Mouse (Mus musculus) MEL (cell line): Measurements from ENCODE around the gene Uckl1. TPM values are rescaled to one million over a fixed set of nuclear protein-coding genes. Genes with fewer than 3 reads are reported as not detected.

ENCODE experiments used
- DNase-seq: peaks from one replicate; pipeline ENCODE4 v3.0.0; 2011; ENCODE audit warnings: low read depth, low spot score
- H3K27ac ChIP-seq: 2 replicates; pipeline ENCODE4 v1.5.1; 2012; ENCODE audit warnings: low read depth, mild to moderate bottlenecking, control low read depth, low read length, moderate library complexity; ENCODE audit not compliant: control insufficient read depth
- H3K27me3 ChIP-seq, 2 experiments: fragments of 150-350 bp in 1 of 2; sonication (generic) in 1 of 2; 2 replicates each; pipeline ENCODE4 v1.6.1; 2012; ENCODE audit warnings: low read length in 2 of 2, mild to moderate bottlenecking in 2 of 2, improper control_type of control experiment in 1 of 2, moderate library complexity in 1 of 2; ENCODE audit not compliant: insufficient read depth in 2 of 2, control insufficient read depth in 1 of 2
- H3K36me3 ChIP-seq, 2 experiments: 2 replicates each; pipeline ENCODE4 v1.6.1; 2012 to 2014; ENCODE audit warnings: low read length in 2 of 2, improper control_type of control experiment in 1 of 2, inconsistent platforms in 1 of 2, mild to moderate bottlenecking in 1 of 2; ENCODE audit not compliant: insufficient read depth in 2 of 2, control insufficient read depth in 1 of 2
- H3K4me1 ChIP-seq, 2 experiments: fragments of 150-350 bp in 1 of 2; sonication (generic) in 1 of 2; 2 replicates each; pipeline ENCODE4 v1.6.1; 2012; ENCODE audit warnings: low read length in 2 of 2, improper control_type of control experiment in 1 of 2, mild to moderate bottlenecking in 1 of 2; ENCODE audit not compliant: insufficient read depth in 2 of 2, control insufficient read depth in 1 of 2
- H3K4me3 ChIP-seq, 2 experiments: fragments of 150-350 bp in 1 of 2; sonication (generic) in 1 of 2; 2 replicates each; pipeline ENCODE4 v1.5.1; 2012; ENCODE audit warnings: low read depth in 2 of 2, low read length in 2 of 2, mild to moderate bottlenecking in 2 of 2, moderate library complexity in 2 of 2, control low read depth in 1 of 2, improper control_type of control experiment in 1 of 2; ENCODE audit not compliant: control insufficient read depth in 1 of 2, insufficient read depth in 1 of 2
- H3K79me2 ChIP-seq: 2 replicates; pipeline ENCODE4 v1.6.1; 2012; ENCODE audit warnings: mild to moderate bottlenecking, low read length, moderate library complexity; ENCODE audit not compliant: control insufficient read depth, poor library complexity, insufficient read depth
- H3K9ac ChIP-seq: 2 replicates; pipeline ENCODE4 v1.6.1; 2012; ENCODE audit warnings: low read depth, mild to moderate bottlenecking, control low read depth, low read length, moderate library complexity; ENCODE audit not compliant: control insufficient read depth, poor library complexity, severe bottlenecking
- H3K9me3 ChIP-seq: fragments of 150-350 bp; sonication (generic); replicated peaks from 2 replicates; pipeline ENCODE4 v1.6.1; 2012; ENCODE audit warnings: mild to moderate bottlenecking, low read length, improper control_type of control experiment, moderate library complexity; ENCODE audit not compliant: insufficient read depth
- BHLHE40 ChIP-seq: IDR thresholded peaks from 2 replicates; pipeline ENCODE4 v1.6.1; 2012; ENCODE audit warnings: low read depth, mild to moderate bottlenecking, inconsistent platforms, low read length, improper control_type of control experiment, borderline replicate concordance
- CHD1 ChIP-seq: IDR thresholded peaks from 2 replicates; pipeline ENCODE4 v1.6.1; 2012; ENCODE audit warnings: low read depth, mild to moderate bottlenecking, inconsistent platforms, low read length, improper control_type of control experiment
- CHD2 ChIP-seq: IDR thresholded peaks from 2 replicates; pipeline ENCODE4 v1.6.1; 2011; ENCODE audit warnings: low read length, improper control_type of control experiment
- CTCF ChIP-seq, 3 experiments: IDR thresholded peaks in 2 of 3; conservative IDR thresholded peaks in 1 of 3; 2 replicates each; pipeline ENCODE4 v1.5.1; 2011 to 2012; ENCODE audit warnings: low read length in 3 of 3, low read depth in 2 of 3, mild to moderate bottlenecking in 2 of 3, improper control_type of control experiment in 1 of 3, inconsistent platforms in 1 of 3, mixed read lengths in 1 of 3, moderate library complexity in 1 of 3; ENCODE audit not compliant: control insufficient read depth in 1 of 3, insufficient read depth in 1 of 3, poor library complexity in 1 of 3, severe bottlenecking in 1 of 3
- E2F4 ChIP-seq: IDR thresholded peaks from 2 replicates; pipeline ENCODE4 v1.6.1; 2011; ENCODE audit warnings: low read depth, low read length, improper control_type of control experiment, borderline replicate concordance
- ELF1 ChIP-seq: IDR thresholded peaks from 2 replicates; pipeline ENCODE4 v1.6.1; 2014; ENCODE audit warnings: low read depth, mild to moderate bottlenecking, inconsistent platforms, low read length, improper control_type of control experiment, moderate library complexity
- EP300 ChIP-seq, 2 experiments: IDR thresholded peaks; 2 replicates each; pipeline ENCODE4 v1.6.1; 2011; ENCODE audit warnings: improper control_type of control experiment in 2 of 2, low read length in 2 of 2, low read depth in 1 of 2, mild to moderate bottlenecking in 1 of 2
- ETS1 ChIP-seq: IDR thresholded peaks from 2 replicates; pipeline ENCODE4 v1.6.1; 2012; ENCODE audit warnings: low read depth, mild to moderate bottlenecking, inconsistent platforms, low read length, improper control_type of control experiment, moderate library complexity
- MAX ChIP-seq: IDR thresholded peaks from 2 replicates; pipeline ENCODE4 v1.6.1; 2011; ENCODE audit warnings: low read length, improper control_type of control experiment
- MAZ ChIP-seq: IDR thresholded peaks from 2 replicates; pipeline ENCODE4 v1.6.1; 2012; ENCODE audit warnings: low read depth, mild to moderate bottlenecking, inconsistent platforms, low read length, improper control_type of control experiment
- MXI1 ChIP-seq: IDR thresholded peaks from 2 replicates; pipeline ENCODE4 v1.6.1; 2011; ENCODE audit warnings: mild to moderate bottlenecking, low read depth, low read length, improper control_type of control experiment
- MYB ChIP-seq: IDR thresholded peaks from 2 replicates; pipeline ENCODE4 v1.6.1; 2011; ENCODE audit warnings: mild to moderate bottlenecking, low read depth, low read length, improper control_type of control experiment
- MYC ChIP-seq: IDR thresholded peaks from 2 replicates; pipeline ENCODE4 v1.6.1; 2011; ENCODE audit warnings: low read depth, mild to moderate bottlenecking, low read length, improper control_type of control experiment, moderate library complexity
- NRF1 ChIP-seq: IDR thresholded peaks from 2 replicates; pipeline ENCODE4 v1.6.1; 2014; ENCODE audit warnings: low read depth, mild to moderate bottlenecking, inconsistent platforms, low read length, improper control_type of control experiment, moderate library complexity; ENCODE audit not compliant: poor library complexity, insufficient read depth, severe bottlenecking
- POLR2A ChIP-seq, 2 experiments: IDR thresholded peaks; 2 replicates each; pipeline ENCODE4 v1.6.1; 2011 to 2012; ENCODE audit warnings: low read length in 2 of 2, mild to moderate bottlenecking in 2 of 2, control low read depth in 1 of 2, improper control_type of control experiment in 1 of 2, low read depth in 1 of 2, moderate library complexity in 1 of 2; ENCODE audit not compliant: control insufficient read depth in 1 of 2, insufficient read depth in 1 of 2, poor library complexity in 1 of 2
- POLR2AphosphoS2 ChIP-seq: IDR thresholded peaks from 2 replicates; pipeline ENCODE4 v1.6.1; 2011; ENCODE audit warnings: low read length, improper control_type of control experiment
- RAD21 ChIP-seq: IDR thresholded peaks from 2 replicates; pipeline ENCODE4 v1.6.1; 2011; ENCODE audit warnings: mild to moderate bottlenecking, low read depth, low read length, improper control_type of control experiment
- RCOR1 ChIP-seq: IDR thresholded peaks from 2 replicates; pipeline ENCODE4 v1.6.1; 2012; ENCODE audit warnings: low read depth, mild to moderate bottlenecking, inconsistent platforms, low read length, improper control_type of control experiment
- SIN3A ChIP-seq: IDR thresholded peaks from 2 replicates; pipeline ENCODE4 v1.6.1; 2012; ENCODE audit warnings: low read length, improper control_type of control experiment, inconsistent platforms
- SMC3 ChIP-seq: IDR thresholded peaks from 2 replicates; pipeline ENCODE4 v1.6.1; 2011; ENCODE audit warnings: low read depth, low read length, improper control_type of control experiment
- polyA plus RNA-seq, 2 experiments: library from polyadenylated mRNA; stranded (reverse) in 1 of 2; unstranded in 1 of 2; fragments of >175 nt in 1 of 2; fragments of >200 nt in 1 of 2; gene quantifications; 2 replicates each; pipeline versions ENCODE4 v1.2.1 to v1.2.4; 2012; ENCODE audit warnings: low replicate concordance in 2 of 2, low read depth in 1 of 2; ENCODE audit not compliant: insufficient read length in 2 of 2, insufficient read depth in 1 of 2, missing spikeins in 1 of 2
- total RNA-seq: library from RNA; depleted of rRNA; stranded (reverse); fragments of 300-350 nt; gene quantifications from 2 replicates; pipeline ENCODE4 v1.2.3, GENCODE M21; 2012

Gene Uckl1
- total and polyA plus RNA-seq, 3 experiments, result 15.2 to 24.6 TPM; not detected in 1

DNA sequence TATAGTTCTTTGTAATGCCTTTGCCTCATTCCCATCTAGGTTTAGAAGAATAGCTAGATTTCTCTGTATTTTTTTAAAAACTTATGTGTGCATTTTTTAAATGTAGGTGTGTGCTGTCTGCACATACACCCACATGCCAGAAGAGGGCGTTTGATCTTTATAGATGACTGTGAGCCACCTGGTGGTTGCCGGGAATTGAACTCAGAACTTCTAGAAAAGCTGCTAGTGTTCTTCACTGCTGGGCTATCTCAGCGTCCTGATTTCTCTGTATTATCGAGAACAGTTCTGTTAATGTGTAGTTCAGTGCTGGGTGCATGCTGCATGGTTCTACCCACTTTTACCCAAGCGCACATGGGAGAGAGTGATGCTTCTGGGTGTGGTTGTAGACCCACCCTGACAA, 61.9 kb downstream of the Uckl1 start:
- Histone ChIP-seq H3K9me3 (no peaks in the 10 kb centered on the region), H3K79me2 (peaks cover 63% of the 10 kb centered on the region), H3K4me1 (peaks cover 10 to 14% of the 10 kb centered on the region in 2 experiments), H3K9ac (no peak overlapping the region; the same call in 1 of the 2 replicates), H3K27ac (no peak overlapping the region), H3K27me3 (no peaks in the 10 kb centered on the region), H3K36me3 (peaks cover 16 to 33% of the 10 kb centered on the region in 2 experiments), H3K4me3 (no peak overlapping the region; a peak in 1 of 4 replicates)
- DNase-seq, result peak; percentile 70
- peak; percentile 32; the same call in 1 of the 2 replicates for TF ChIP-seq SIN3A
- TF ChIP-seq CTCF (IDR thresholded peaks at IDR 0.05 in 2 of 3, conservative IDR thresholded peaks at IDR 0.05 in 1 of 3; ENCODE audit: control insufficient read depth in 1 of 3, insufficient read depth in 1 of 3, low read depth in 2 of 3, low read length in 3 of 3, poor library complexity in 1 of 3, severe bottlenecking in 1 of 3), result peak; percentile 16 to 77 (median 33); a peak in 3 of 6 replicates
- TF ChIP-seq EP300 (IDR thresholded peaks at IDR 0.05; ENCODE audit: low read depth in 1 of 2, low read length in 2 of 2), result no peak
- no peak for TF ChIP-seq ELF1
- TF ChIP-seq POLR2AphosphoS2, result no peak
- TF ChIP-seq BHLHE40, result no peak
- no peak for TF ChIP-seq E2F4
- TF ChIP-seq MYB, result no peak
- TF ChIP-seq CHD2, result no peak
- peak; percentile 38 for TF ChIP-seq SMC3
- no peak for TF ChIP-seq ETS1
- TF ChIP-seq MXI1, result 0 out of 2 replicates have a peak, but pooled peaks have one; percentile 11

DNA sequence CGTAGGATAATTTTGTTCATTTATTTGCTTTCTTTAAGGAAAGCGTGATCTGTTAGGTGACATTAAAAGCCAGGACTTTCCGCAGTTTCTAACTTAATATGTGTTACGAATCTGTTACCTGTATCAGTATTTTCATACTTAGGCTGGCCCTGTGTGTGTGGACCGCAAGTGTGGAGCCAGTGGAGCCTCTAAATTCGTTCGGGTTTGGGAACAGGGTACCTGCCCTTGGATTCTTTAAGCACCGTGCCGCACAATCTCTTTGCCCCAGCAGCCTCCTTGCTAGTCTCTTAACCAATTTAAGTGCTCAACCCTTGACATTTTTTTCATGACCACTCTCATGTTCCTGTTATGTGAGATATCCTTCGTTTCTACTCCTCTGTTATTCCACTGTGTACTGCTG, 63.2 kb downstream of the Uckl1 start:
- Histone ChIP-seq H3K27ac (no peak overlapping the region), H3K9me3 (no peaks in the 10 kb centered on the region), H3K4me1 (peaks cover 10 to 14% of the 10 kb centered on the region in 2 experiments), H3K9ac (peak overlapping the region; percentile 87), H3K36me3 (peaks cover 22 to 33% of the 10 kb centered on the region in 2 experiments), H3K79me2 (peaks cover 51% of the 10 kb centered on the region), H3K27me3 (no peaks in the 10 kb centered on the region), H3K4me3 (peak overlapping the region; percentile 70 to 95)
- peak; percentile 39 for DNase-seq
- TF ChIP-seq MAZ, result no peak
- no peak for TF ChIP-seq MXI1
- TF ChIP-seq CHD2, result no peak
- TF ChIP-seq ELF1, result no peak
- no peak for TF ChIP-seq RCOR1
- no peak for TF ChIP-seq MYB
- no peak for TF ChIP-seq EP300 (IDR thresholded peaks at IDR 0.05; ENCODE audit: low read depth in 1 of 2, low read length in 2 of 2)
- no peak for TF ChIP-seq ETS1
- no peak for TF ChIP-seq MYC
- no peak for TF ChIP-seq NRF1
- no peak for TF ChIP-seq MAX
- no peak for TF ChIP-seq CHD1
- no peak for TF ChIP-seq RAD21
- no peak for TF ChIP-seq E2F4
- no peak for TF ChIP-seq POLR2A (IDR thresholded peaks at IDR 0.05; ENCODE audit: control insufficient read depth in 1 of 2, insufficient read depth in 1 of 2, low read depth in 1 of 2, low read length in 2 of 2, poor library complexity in 1 of 2)
- no peak for TF ChIP-seq POLR2AphosphoS2
